Mouse (Mus musculus) ES-E14 (cell line): ENCODE results near the gene Fermt2.

Experiments used
- HCFC1 ChIP-seq: IDR thresholded peaks from 2 replicates; pipeline ENCODE4 v1.6.1; 2012; ENCODE audit warnings: low read length, inconsistent platforms, borderline replicate concordance; ENCODE audit not compliant: insufficient read depth
- MAFK ChIP-seq: IDR thresholded peaks from 2 replicates; pipeline ENCODE4 v1.6.1; 2014; ENCODE audit warnings: mild to moderate bottlenecking, low read depth, low read length, inconsistent platforms; ENCODE audit not compliant: insufficient read depth
- ZC3H11A ChIP-seq: IDR thresholded peaks from 2 replicates; pipeline ENCODE4 v1.6.1; 2012; ENCODE audit warnings: low read depth, mild to moderate bottlenecking, inconsistent platforms, low read length, borderline replicate concordance
- ZNF384 ChIP-seq: IDR thresholded peaks from 2 replicates; pipeline ENCODE4 v1.6.1; 2012; ENCODE audit warnings: low read depth, low read length, inconsistent platforms

- TF ChIP-seq ZNF384 (no peak), MAFK (no peak), HCFC1 (no peak), ZC3H11A (no peak)
Measured at GRCm38 (mm10) chr14:45552431-45552830, 22.5 kb upstream of the Fermt2 start.
